Mouse (Mus musculus): ENCODE measurements around the gene Btbd17.

GRCm38 (mm10) chr11:114818185-114818584 is 22.4 kb upstream of the Btbd17 start:
- TF ChIP-seq POLR2A (IDR thresholded peaks at IDR 0.05; ENCODE audit: low read depth, low read length) = no peak
- TF ChIP-seq CTCF (IDR thresholded peaks at IDR 0.05; ENCODE audit: borderline replicate concordance, insufficient read depth, low read length) = no peak
